Mouse (Mus musculus): ENCODE results near the gene Zfp280d.
"Not testable (repeated sequence)": the region's sequence is repeated elsewhere in the genome, so short reads cannot be mapped to it uniquely, and the experiment has no call there.

The Zfp280d gene

DNA sequence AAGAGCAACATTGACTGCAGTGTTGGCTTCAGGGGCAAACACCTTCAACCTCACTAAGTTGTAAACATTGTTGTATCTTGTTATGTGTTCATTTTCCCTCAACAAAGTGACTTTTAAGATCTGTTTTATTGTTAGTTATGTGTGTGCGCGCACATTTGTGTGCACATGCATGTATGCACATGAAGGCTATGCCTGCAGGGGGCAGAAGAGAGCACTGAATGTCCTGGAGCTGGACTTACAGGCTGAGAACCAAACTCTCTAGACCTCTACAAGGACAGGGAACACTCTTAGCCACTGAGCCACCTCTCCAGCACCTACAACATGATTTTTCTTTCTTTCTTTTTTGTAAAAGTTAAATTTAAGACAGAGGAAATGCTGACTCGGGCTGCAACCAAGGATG is 99.4 kb downstream of the Zfp280d start:
- in situ Hi-C loops (cut with MboI, MseI) = no loop called here

DNA sequence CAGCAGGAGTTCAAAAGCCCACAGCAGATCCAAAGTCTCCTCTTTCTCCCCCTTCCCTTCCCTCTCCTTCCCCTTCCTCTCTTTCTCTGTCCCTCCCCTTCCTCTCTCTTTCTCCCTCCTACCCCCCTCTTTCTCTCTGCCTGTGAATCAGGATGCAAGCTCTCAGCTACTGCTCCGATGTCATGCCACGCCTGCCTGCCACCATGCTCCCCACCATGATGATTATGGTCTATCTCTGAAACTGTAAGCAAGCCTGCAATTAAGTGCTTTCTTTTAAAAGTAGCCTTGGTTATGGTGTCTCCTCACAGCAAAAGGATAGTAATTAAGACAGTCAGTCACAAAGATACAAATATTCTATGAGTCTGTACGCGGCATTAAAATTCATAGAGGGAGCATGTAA is 100.3 kb downstream of the Zfp280d start:
- in situ Hi-C loops (cut with MboI, MseI) = no loop called here

- in situ Hi-C loops (cut with MboI, MseI) = no loop called here
These were observed 101.0 kb downstream of the Zfp280d start for GRCm38 (mm10) chr9:72375639-72376038.

- in situ Hi-C loops (cut with MboI, MseI) = no loop called here
These were observed 111.1 kb downstream of the Zfp280d start for GRCm38 (mm10) chr9:72385786-72386185.

DNA sequence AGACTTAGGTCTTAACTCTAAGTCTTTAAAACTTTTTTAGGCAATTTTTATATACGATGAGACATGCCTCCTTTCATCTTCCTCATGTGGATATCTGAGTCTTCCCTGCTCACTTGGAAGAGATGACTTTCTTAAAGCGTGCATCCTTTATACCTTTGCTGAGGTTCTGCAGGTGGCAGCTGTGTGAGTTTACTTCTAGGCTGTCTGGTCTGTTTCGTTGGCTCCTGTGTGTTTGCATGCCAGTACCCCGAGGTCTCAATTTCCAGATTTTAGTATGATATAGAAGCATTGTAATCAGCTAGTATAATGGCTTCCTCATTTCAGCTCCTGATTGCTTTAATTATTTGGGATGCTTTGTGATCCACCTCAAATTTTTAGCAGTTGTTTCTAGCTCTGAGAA is 114.3 kb downstream of the Zfp280d start:
- in situ Hi-C loops (cut with MboI, MseI) = no loop called here

GRCm38 (mm10) chr9:72389431-72390002 is 114.9 kb downstream of the Zfp280d start:
- in situ Hi-C loops (cut with MboI, MseI) = no loop called here

DNA sequence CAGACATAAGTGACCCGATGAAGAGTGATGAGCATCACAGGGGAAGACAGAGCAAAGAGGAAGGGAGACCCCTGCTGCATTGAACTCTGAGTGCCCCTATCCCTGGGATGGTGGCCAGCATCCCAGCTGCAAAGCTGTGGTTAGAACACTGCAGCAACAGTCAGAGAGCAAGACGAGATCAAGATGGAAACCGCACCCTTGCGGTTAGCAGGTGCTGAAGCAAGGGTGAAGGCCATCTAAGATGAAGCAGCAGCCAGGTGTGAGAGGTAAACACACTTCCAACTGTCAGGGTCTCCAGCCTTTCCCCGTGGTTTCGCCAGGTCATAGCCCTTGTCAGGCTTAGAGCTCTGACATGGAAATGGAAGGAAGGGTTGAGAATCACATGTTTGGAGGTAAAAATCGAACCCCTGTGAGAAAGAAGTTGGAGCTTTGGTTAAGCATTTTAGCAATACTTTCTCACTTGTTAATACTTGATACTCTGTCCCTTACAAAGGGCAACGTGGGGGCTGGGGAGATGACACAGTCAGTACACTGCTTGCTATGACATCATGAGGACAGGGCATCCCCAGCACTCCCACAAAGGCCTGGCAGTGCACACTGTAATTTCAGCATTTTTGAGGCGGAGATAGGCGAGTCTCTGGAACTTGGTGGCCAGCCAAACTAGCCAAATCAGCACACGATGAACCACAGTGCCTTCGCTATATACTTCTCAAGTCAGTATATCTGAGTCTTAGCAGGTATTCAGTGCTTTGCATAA is 115.8 kb downstream of the Zfp280d start:
- in situ Hi-C loops (cut with MboI, MseI) = no loop called here

- in situ Hi-C loops (cut with MboI, MseI) = no loop called here
These were observed 118.0 kb downstream of the Zfp280d start for GRCm38 (mm10) chr9:72392686-72393085.

DNA sequence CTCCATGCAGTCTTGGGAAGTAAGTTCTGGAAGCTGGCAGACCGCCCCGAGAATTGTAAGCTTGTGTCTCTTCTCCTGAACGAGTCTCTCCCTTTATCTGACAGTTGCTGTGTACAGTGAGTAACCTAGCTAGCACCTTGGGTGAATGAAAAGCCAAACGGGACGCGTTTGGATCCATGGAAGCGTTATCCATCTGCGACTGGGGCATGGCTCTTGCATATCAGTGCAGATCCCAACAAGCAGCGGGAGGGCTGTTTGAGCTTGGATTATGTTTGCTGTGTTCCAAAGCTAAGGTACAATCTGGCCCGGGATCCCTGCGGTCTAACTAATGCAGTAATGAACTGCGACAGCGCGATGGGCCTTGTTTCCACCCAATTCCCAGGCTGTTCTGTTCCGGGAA is 118.6 kb downstream of the Zfp280d start:
- in situ Hi-C loops (cut with MboI, MseI) = no loop called here

DNA sequence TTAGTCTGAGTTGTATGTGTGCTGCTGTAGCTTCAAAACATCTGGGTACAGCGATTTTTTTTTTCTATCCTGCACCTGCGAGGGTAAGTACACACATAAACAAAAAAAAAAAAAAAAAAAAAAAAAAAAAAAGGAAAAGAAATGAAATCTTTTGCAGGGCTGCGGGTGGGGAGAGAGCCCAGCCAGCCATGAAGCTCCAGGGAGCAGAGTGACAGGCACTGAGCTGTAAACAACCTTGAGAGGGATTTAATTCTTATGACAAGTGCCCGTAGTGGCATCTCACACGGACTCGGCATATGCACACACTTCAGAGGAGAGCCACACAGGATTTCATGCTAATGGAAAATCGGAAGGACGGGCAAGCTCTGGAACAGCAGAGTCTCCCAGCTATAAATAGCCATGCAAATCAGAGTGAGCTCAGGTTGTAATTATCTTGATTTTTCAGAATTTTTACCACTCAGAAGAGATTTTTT is 119.2 kb downstream of the Zfp280d start:
- in situ Hi-C loops (cut with MboI, MseI) = no loop called here

DNA sequence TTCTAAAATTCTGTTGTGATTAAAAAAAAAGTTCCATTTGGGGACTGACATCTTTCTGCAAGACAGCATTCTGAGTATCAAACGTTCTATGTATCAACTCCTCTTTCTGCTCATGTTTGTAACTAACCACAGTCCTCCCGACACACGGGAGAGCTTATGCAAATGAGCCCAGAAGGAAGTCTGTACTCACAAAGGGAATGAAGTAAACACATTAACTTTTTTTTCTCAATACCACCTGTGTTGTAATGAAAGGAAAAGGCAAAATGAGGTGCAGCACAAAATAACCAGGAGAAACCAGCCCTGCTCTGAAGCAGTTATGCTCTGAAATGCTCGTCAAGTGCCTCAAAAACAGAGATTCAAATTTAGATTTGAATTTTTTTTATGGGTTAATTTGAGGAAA is 125.5 kb downstream of the Zfp280d start:
- in situ Hi-C loops (cut with MboI, MseI) = no loop called here

DNA sequence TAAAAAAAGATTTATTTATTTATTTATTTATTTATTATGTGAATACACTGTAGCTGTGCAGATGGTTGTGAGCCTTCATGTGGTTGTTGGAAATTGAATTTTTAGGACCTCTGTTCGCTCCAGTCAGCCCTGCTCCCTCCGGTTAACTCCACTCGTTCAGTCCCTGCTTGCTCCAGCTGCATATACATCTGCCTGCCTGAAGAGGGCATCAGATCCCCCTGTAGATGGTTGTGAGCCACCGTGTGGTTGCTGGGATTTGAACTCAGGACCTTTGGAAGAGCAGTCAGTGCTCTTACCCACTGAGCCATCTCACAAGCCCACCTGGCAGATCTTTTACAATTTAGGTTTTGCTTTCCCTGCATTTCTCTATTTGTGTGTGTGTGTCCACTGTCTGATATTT is 127.1 kb downstream of the Zfp280d start:
- in situ Hi-C loops (cut with MboI, MseI) = not testable (repeated sequence)

DNA sequence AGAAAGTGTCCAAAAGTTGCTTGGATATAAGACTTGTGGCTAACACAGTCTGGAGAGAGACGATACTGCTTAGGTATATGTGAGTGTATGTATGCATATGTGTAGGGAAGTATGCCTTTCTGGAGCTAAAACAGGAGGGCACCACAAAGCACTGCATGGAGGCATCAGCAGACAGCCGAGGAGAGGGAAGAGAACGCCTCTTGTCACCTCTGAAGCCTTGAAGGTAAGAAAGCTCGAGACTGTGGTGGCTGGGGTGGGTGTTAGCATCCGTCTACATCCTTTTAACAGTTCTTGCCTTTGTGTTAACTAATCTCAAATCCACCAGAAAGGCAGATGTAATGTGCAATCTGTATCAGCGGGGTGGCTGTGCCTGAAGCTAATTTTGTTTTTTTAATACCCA is 128.8 kb downstream of the Zfp280d start:
- in situ Hi-C loops (cut with MboI, MseI) = no loop called here

DNA sequence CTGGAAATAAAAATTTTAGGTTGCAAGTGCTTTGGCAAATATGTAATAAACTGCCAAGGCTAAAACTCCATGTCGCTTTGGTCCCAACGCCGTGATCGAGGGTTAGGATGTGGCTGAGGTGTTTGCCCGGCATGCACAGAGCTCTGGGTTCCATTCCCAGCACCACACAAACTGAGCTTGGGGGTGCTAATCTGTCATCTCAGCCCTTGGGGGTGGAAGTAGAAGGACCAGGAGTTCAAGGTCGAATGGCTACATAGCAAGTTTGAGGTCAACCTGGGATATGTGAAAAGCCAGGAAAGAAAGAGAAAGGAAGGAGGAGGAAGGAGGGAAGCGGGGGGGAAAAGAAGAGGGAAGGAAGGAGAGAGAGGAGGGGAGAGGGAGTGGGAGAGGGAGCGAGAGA is 129.8 kb downstream of the Zfp280d start:
- in situ Hi-C loops (cut with MboI, MseI) = no loop called here

GRCm38 (mm10) chr9:72404934-72405333 is 130.3 kb downstream of the Zfp280d start:
- in situ Hi-C loops (cut with MboI, MseI) = no loop called here

DNA sequence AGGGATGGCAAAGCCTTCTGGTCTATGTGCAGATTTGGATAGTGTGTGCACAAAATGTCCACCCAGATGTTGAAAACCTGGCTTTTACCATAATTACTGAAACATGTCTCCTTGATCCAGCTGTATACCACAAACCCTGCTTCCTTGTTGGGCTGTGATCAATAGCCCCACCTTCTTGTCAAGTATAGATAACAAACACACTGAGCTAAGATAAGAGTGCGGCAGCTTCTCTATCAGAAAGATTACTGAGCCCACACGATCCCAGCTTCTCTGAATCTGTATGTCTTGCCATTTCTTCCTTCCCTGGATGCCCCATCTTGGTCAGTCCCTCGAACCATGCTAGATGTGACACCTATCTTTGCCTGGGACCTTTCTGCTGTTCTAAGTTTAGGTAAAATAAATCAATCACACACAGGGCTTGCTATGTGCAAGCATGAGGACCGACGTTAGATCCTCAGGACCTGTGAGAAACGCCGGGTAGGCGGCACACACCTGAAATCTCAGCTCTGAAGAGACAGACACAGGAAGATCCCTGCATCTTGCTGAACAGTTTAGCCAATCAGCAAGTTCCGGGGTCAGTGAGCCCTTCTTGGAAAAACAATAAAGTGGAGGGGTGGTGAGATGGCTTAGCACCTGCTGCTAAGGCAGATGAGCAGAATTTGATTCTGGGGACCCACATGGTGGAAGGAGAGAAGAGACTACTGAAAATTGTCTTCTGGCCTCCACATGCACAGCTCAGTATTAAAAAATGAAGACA is 131.4 kb downstream of the Zfp280d start:
- in situ Hi-C loops (cut with MboI, MseI) = no loop called here

- in situ Hi-C loops (cut with MboI, MseI) = no loop called here
These were observed 133.5 kb downstream of the Zfp280d start for GRCm38 (mm10) chr9:72408131-72408586.

- in situ Hi-C loops (cut with MboI, MseI) = no loop called here
These were observed 134.9 kb downstream of the Zfp280d start for GRCm38 (mm10) chr9:72409381-72410225.

DNA sequence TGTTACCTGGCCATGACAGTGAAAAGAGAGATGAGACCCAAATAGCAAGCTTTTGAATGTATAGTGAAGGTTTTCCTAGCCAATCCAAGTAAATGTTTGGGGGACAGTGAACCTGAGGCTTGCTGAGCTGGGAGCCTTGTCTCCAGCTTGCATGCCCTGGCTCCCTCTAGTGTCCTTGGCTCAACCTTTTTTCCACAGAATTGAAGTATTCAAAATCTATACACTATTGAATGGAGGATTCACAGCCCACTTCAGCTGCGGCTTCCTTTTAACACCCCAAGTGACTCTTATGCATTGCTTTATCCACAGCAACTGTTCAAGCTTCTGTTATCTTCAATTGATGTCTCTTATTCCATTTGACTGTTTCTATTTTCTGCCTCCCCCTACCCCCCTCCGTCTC is 137.1 kb downstream of the Zfp280d start:
- in situ Hi-C loops (cut with MboI, MseI) = no loop called here
